Comparison of ENCODE assay signal across 8 mouse cellular contexts in genomic region chr15:27783092-27783491, GRCm38 (mm10).
A peak's percentile ranks its signal among the peaks of the same experiment; 100 is the strongest.
DNase-seq lines count a peak whose midpoint lies in the region; ATAC-seq lines count a peak whose summit lies in the region.

No protein-coding gene starts in this region.

- 36% methylated on average over 8 of the region's 8 CpGs for WGBS in heart, embryonic 14.5 days
- WGBS in liver, embryonic 11.5 days: 34% methylated on average over 8 of the region's 8 CpGs

- DNase-seq in 3T3-L1 (ENCODE audit: low read depth, low spot score): peak; percentile 77
- peak; percentile 74 for DNase-seq in NIH3T3 (ENCODE audit: low read depth)
- DNase-seq in liver, embryonic 11.5 days (ENCODE audit: low spot score): no peak
- DNase-seq in splenic B cell, adult 2 months (ENCODE audit: low read depth, low spot score): peak; percentile 70
- no peak for DNase-seq in cerebellum, adult 8-10 months
- no peak for DNase-seq in cerebellum, adult 18-20 months
- DNase-seq in urinary bladder, postnatal 14 days (ENCODE audit: low spot score): no peak

- H3K9me3 ChIP-seq in heart, embryonic 14.5 days (ENCODE audit: control insufficient read depth, low read length): no peaks in the 10 kb centered on the region
- no peaks in the 10 kb centered on the region for H3K9me3 ChIP-seq in liver, embryonic 11.5 days (ENCODE audit: control insufficient read depth, low read length)

- ATAC-seq in heart, embryonic 14.5 days (ENCODE audit: insufficient number of reproducible peaks, insufficient read depth, low FRiP score, low read depth): no peak
- ATAC-seq in liver, embryonic 11.5 days (replicated peaks; ENCODE audit: low FRiP score): no peak

- H3K27ac ChIP-seq in heart, embryonic 14.5 days (replicated peaks in 1 of 2; ENCODE audit: control insufficient read depth in 1 of 2, insufficient read depth in 1 of 2, low read depth in 2 of 2, low read length in 2 of 2): peak overlapping the region; percentile 72 to 95
- H3K27ac ChIP-seq in liver, embryonic 11.5 days (ENCODE audit: low read depth, low read length): peak overlapping the region; percentile 83; the same call in 1 of the 2 replicates

- peak overlapping the region; percentile 70 for H3K4me2 ChIP-seq in heart, embryonic 14.5 days (ENCODE audit: low read length)
- peak overlapping the region; percentile 49 for H3K4me2 ChIP-seq in liver, embryonic 11.5 days

- peak overlapping the region; percentile 48 for H3K9ac ChIP-seq in heart, embryonic 14.5 days (ENCODE audit: low read length)
- no peak overlapping the region; the same call in 1 of the 2 replicates for H3K9ac ChIP-seq in liver, embryonic 11.5 days (ENCODE audit: low read depth, low read length)

- no peak overlapping the region for H3K4me3 ChIP-seq in heart, embryonic 14.5 days (ENCODE audit: control insufficient read depth in 1 of 2, insufficient read depth in 1 of 2, low read depth in 1 of 2, low read length in 2 of 2)
- H3K4me3 ChIP-seq in liver, embryonic 11.5 days (ENCODE audit: low read depth, low read length): no peak overlapping the region

- no peaks in the 10 kb centered on the region for H3K36me3 ChIP-seq in heart, embryonic 14.5 days (ENCODE audit: control insufficient read depth, insufficient read depth, low read length)
- no peaks in the 10 kb centered on the region for H3K36me3 ChIP-seq in liver, embryonic 11.5 days (ENCODE audit: control insufficient read depth, insufficient read depth, low read length)
- no peaks in the 10 kb centered on the region for H3K36me3 ChIP-seq in splenic B cell, adult 2 months (ENCODE audit: control insufficient read depth, insufficient read depth, low read length, poor library complexity, severe bottlenecking)

- peaks cover 75 to 100% of the 10 kb centered on the region in 2 experiments for H3K4me1 ChIP-seq in heart, embryonic 14.5 days (ENCODE audit: control insufficient read depth in 2 of 2, insufficient read depth in 2 of 2, low read length in 2 of 2)
- H3K4me1 ChIP-seq in liver, embryonic 11.5 days (replicated peaks; ENCODE audit: control insufficient read depth, insufficient read depth, low read length): peaks cover 43% of the 10 kb centered on the region

- no peaks in the 10 kb centered on the region for H3K27me3 ChIP-seq in heart, embryonic 14.5 days (ENCODE audit: control insufficient read depth, insufficient read depth, low read length)
- H3K27me3 ChIP-seq in liver, embryonic 11.5 days (replicated peaks; ENCODE audit: control insufficient read depth, insufficient read depth, low read length): no peaks in the 10 kb centered on the region
- H3K27me3 ChIP-seq in splenic B cell, adult 2 months (ENCODE audit: control insufficient read depth, insufficient read depth, low read length, poor library complexity, severe bottlenecking): no peaks in the 10 kb centered on the region

Comparison
In these comparisons a context has a peak if more than half of its experiments do, and no peak if none do; other contexts are left out.
1. DNase-seq: peak in 3T3-L1 (single experiment), NIH3T3 (single experiment) and splenic B cell, adult 2 months (single experiment); none in liver, embryonic 11.5 days (single experiment), cerebellum, adult 8-10 months (single experiment), cerebellum, adult 18-20 months (0 of 2) and urinary bladder, postnatal 14 days (single experiment).